ENCODE assay signal across 8 mouse cellular contexts in the genomic region with DNA sequence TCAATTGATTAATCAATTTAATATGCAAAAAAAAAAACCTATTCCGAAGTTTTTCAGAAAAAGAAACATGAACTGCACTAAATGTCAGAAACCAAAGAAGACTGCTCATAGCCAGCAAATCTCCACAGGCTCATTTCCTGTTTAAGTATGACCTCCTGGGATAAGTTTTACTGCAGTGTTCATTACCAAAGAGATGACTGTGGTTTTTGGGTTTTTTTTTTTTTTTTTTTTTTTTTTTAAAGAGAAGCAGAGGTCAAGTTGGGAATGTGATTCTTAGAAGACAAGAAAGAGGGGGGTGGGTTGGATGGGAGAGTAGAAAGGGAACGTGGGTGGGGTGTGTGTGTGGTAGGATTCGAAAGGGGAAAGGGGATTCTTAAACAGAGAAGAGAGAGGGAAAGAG. TPM values are rescaled to one million over a fixed set of nuclear protein-coding genes. Genes with fewer than 3 reads are reported as not detected.
A peak's percentile ranks its signal among the peaks of the same experiment; 100 is the strongest.
DNase-seq lines count a peak whose midpoint lies in the region; ATAC-seq and TF ChIP-seq lines count a peak whose summit lies in the region.

No protein-coding gene starts in this region.

- H3K9ac ChIP-seq in kidney, embryonic 14.5 days (ENCODE audit: low read depth, low read length), result peak overlapping the region; percentile 79
- peak overlapping the region; percentile 83; the same call in 1 of the 2 replicates for H3K9ac ChIP-seq in hindbrain, postnatal 0 days (replicated peaks; ENCODE audit: low read length)
- peak overlapping the region; percentile 86 for H3K9ac ChIP-seq in midbrain, embryonic 16.5 days (ENCODE audit: low read depth, low read length)

- H3K9me3 ChIP-seq in kidney, embryonic 14.5 days (ENCODE audit: control insufficient read depth, low read length), result no peaks in the 10 kb centered on the region
- no peaks in the 10 kb centered on the region for H3K9me3 ChIP-seq in hindbrain, postnatal 0 days (ENCODE audit: low read length)
- H3K9me3 ChIP-seq in midbrain, embryonic 16.5 days (replicated peaks; ENCODE audit: control insufficient read depth, low read length, poor library complexity, severe bottlenecking), result no peaks in the 10 kb centered on the region

- H3K4me1 ChIP-seq in kidney, embryonic 14.5 days (ENCODE audit: control insufficient read depth, insufficient read depth, low read length), result peaks cover 5% of the 10 kb centered on the region
- H3K4me1 ChIP-seq in bone marrow macrophage, adult 2 months (ENCODE audit: control insufficient read depth, insufficient read depth, low read length), result peaks cover 28% of the 10 kb centered on the region
- peaks cover 5% of the 10 kb centered on the region; the same call in 1 of the 2 replicates for H3K4me1 ChIP-seq in hindbrain, postnatal 0 days (ENCODE audit: insufficient read depth, low read length)
- H3K4me1 ChIP-seq in midbrain, embryonic 16.5 days (ENCODE audit: control insufficient read depth, insufficient read depth, low read length), result peaks cover 16% of the 10 kb centered on the region

- no peak for DNase-seq in kidney, postnatal 4 days
- no peak for DNase-seq in hindbrain, postnatal 0 days (ENCODE audit: low spot score)
- no peak for DNase-seq in urinary bladder, postnatal 14 days (ENCODE audit: low spot score)
- DNase-seq in left cerebral cortex, postnatal 10 days (ENCODE audit: extremely low spot score in 1 of 2, low spot score in 2 of 2), result no peak
- no peak for DNase-seq in adrenal gland, postnatal 25 days

- no peak for TF ChIP-seq CTCF in bone marrow macrophage, adult 2 months (IDR thresholded peaks at IDR 0.05; ENCODE audit: low read depth, low read length)
- TF ChIP-seq CTCF in hindbrain, postnatal 0 days (IDR thresholded peaks at IDR 0.05; ENCODE audit: low read depth), result no peak

- no peak for ATAC-seq in kidney, embryonic 14.5 days (ENCODE audit: low FRiP score, low TSS enrichment)
- no peak for ATAC-seq in hindbrain, postnatal 0 days
- no peak for ATAC-seq in midbrain, embryonic 16.5 days

- intact Hi-C loops in left cerebral cortex, postnatal 10 days (cut with DNase I), result no loop called here

- peak overlapping the region; percentile 68 for H3K4me2 ChIP-seq in kidney, embryonic 14.5 days (replicated peaks; ENCODE audit: low read depth, low read length)
- peak overlapping the region; percentile 86 for H3K4me2 ChIP-seq in hindbrain, postnatal 0 days (ENCODE audit: low read depth, low read length)
- H3K4me2 ChIP-seq in midbrain, embryonic 16.5 days (ENCODE audit: low read length), result peak overlapping the region; percentile 91

- no peak for TF ChIP-seq POLR2A in bone marrow macrophage, adult 2 months (IDR thresholded peaks at IDR 0.05; ENCODE audit: borderline replicate concordance, low read depth, low read length)

- no peaks in the 10 kb centered on the region for H3K27me3 ChIP-seq in kidney, embryonic 14.5 days (ENCODE audit: control insufficient read depth, insufficient read depth, low read length)
- no peaks in the 10 kb centered on the region for H3K27me3 ChIP-seq in hindbrain, postnatal 0 days (ENCODE audit: insufficient read depth, low read length)
- no peaks in the 10 kb centered on the region for H3K27me3 ChIP-seq in midbrain, embryonic 16.5 days (ENCODE audit: control insufficient read depth, insufficient read depth, low read depth, low read length)

- no peaks in the 10 kb centered on the region for H3K36me3 ChIP-seq in kidney, embryonic 14.5 days (ENCODE audit: control insufficient read depth, insufficient read depth, low read length)
- H3K36me3 ChIP-seq in hindbrain, postnatal 0 days (ENCODE audit: insufficient read depth, low read length), result no peaks in the 10 kb centered on the region
- H3K36me3 ChIP-seq in midbrain, embryonic 16.5 days (ENCODE audit: control insufficient read depth, insufficient read depth, low read length), result no peaks in the 10 kb centered on the region

- 7% methylated on average over 3 of the region's 3 CpGs for WGBS in kidney, embryonic 14.5 days
- WGBS in hindbrain, postnatal 0 days, result 31% methylated on average over 3 of the region's 3 CpGs
- WGBS in midbrain, embryonic 16.5 days, result 27% methylated on average over 3 of the region's 3 CpGs

- H3K27ac ChIP-seq in kidney, embryonic 14.5 days (ENCODE audit: low read depth, low read length), result peak overlapping the region; percentile 88
- H3K27ac ChIP-seq in bone marrow macrophage, adult 2 months (ENCODE audit: insufficient read depth, low read depth, low read length), result peak overlapping the region; percentile 72
- H3K27ac ChIP-seq in hindbrain, postnatal 0 days, result no peak overlapping the region; the same call in 1 of the 2 replicates
- no peak overlapping the region for H3K27ac ChIP-seq in midbrain, embryonic 16.5 days (ENCODE audit: low read length)

- H3K4me3 ChIP-seq in kidney, embryonic 14.5 days (ENCODE audit: low read length), result peak overlapping the region; percentile 87
- peak overlapping the region; percentile 91 for H3K4me3 ChIP-seq in bone marrow macrophage, adult 2 months (ENCODE audit: insufficient read depth, low read length)
- peak overlapping the region; percentile 72 for H3K4me3 ChIP-seq in hindbrain, postnatal 0 days (ENCODE audit: low read length)
- peak overlapping the region; percentile 97 for H3K4me3 ChIP-seq in midbrain, embryonic 16.5 days (ENCODE audit: low read depth, low read length)

RNA-seq across cellular contexts. Expression of a gene that starts 1.1 kb away (rescaled TPM):
- 97.1 and 144 TPM in 2 replicates for polyA plus RNA-seq in kidney, embryonic 14.5 days (2014; fragmentation: Nextera tagmentation; extraction: Ambion mirVana)
- polyA plus RNA-seq in bone marrow macrophage, adult 2 months (2012; ENCODE audit: insufficient read depth, insufficient read length, missing spikeins), result 93.1 and 110 TPM in 2 replicates
- total RNA-seq in hindbrain, postnatal 0 days (2014; rRNA removed), result 33.5 and 36.6 TPM in 2 replicates
- polyA plus RNA-seq in hindbrain, postnatal 0 days (2015; fragmentation: Nextera tagmentation; extraction: Ambion mirVana), result 70.7 and 76.5 TPM in 2 replicates
- polyA plus RNA-seq in midbrain, embryonic 16.5 days (2015; fragmentation: Nextera tagmentation; extraction: Ambion mirVana), result 78.0 and 82.7 TPM in 2 replicates
- total RNA-seq in left cerebral cortex, postnatal 10 days (2021), result 10 to 100 TPM; 59.3 to 66.2 TPM
- 44.1 and 65.6 TPM in 2 replicates for total RNA-seq in adrenal gland, postnatal 25 days (2021)

RNA-seq across cellular contexts. Expression of a gene that starts 52.8 kb away (rescaled TPM):
- 17.6 and 22.8 TPM in 2 replicates for polyA plus RNA-seq in kidney, embryonic 14.5 days (2014; fragmentation: Nextera tagmentation; extraction: Ambion mirVana)
- polyA plus RNA-seq in bone marrow macrophage, adult 2 months (2012; ENCODE audit: insufficient read depth, insufficient read length, missing spikeins), result 0.20 TPM in 1 of 2 replicates, not detected in the other
- total RNA-seq in hindbrain, postnatal 0 days (2014; rRNA removed), result 125 and 126 TPM in 2 replicates
- 361 and 363 TPM in 2 replicates for polyA plus RNA-seq in hindbrain, postnatal 0 days (2015; fragmentation: Nextera tagmentation; extraction: Ambion mirVana)
- 348 and 370 TPM in 2 replicates for polyA plus RNA-seq in midbrain, embryonic 16.5 days (2015; fragmentation: Nextera tagmentation; extraction: Ambion mirVana)
- total RNA-seq in left cerebral cortex, postnatal 10 days (2021), result 100 to 1,000 TPM; 495 to 501 TPM
- total RNA-seq in adrenal gland, postnatal 25 days (2021), result 8.2 and 13.4 TPM in 2 replicates

Comparison
In these comparisons a context has a peak if more than half of its experiments do, and no peak if none do; other contexts are left out.
1. H3K27ac ChIP-seq: peak in kidney, embryonic 14.5 days (single experiment) and bone marrow macrophage, adult 2 months (single experiment); none in hindbrain, postnatal 0 days (single experiment) and midbrain, embryonic 16.5 days (single experiment).
2. RNA of a gene that starts 52.8 kb away (polyA plus RNA-seq): 361 to 363 TPM in hindbrain, postnatal 0 days, 348 to 370 TPM in midbrain, embryonic 16.5 days and 17.6 to 22.8 TPM in kidney, embryonic 14.5 days; 0.20 TPM in bone marrow macrophage, adult 2 months; every median in the first group is over 10 times any median in the second.
3. Peak in every context shown above with its lines, with median percentiles within 50 percentile points of each other: H3K4me2 ChIP-seq, H3K4me3 ChIP-seq and H3K9ac ChIP-seq.